Mouse (Mus musculus): Measurements from ENCODE around the gene Tyw5. TPM values are rescaled to one million over a fixed set of nuclear protein-coding genes. Genes with fewer than 3 reads are reported as not detected.

The Tyw5 gene
- total RNA-seq, 2 experiments from 2014 or later = 25.8 to 35.1 TPM

DNA sequence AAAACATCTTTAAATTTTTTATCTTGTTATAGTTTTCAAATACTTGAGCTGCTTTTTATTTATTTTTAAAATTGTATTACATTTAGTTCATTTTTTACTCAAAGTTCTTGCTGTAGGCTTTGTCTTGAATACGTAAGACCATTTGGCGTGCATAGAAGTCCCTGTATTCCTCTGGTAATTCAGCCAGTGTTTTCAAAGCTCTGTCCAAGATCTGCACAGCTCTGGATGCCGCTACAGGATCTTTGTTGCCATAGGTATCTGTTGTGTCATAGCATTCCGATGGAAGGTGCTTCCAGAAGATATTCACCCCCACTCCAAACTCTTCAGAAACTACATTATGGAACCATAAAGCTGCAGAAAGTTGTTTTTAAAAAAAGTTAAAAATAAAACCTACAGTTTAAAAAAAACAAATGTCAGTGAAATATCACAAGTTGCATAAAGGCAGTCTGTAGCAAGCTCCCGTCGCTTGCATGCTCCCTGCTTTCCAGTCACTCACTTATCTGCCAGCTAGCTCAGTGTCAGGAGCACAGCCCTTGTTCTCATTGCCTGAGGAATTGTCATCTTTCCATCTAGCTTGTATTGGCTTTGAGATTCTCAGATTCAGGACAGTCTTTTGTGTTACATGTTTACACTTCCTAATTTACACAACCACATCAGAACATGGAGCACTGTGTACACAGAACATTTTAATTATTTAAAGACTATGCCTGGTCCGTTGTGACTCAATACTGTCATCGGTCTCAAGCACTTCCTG, 18.3 kb downstream of the Tyw5 start:
- ATAC-seq (replicated peaks; ENCODE audit: poor library complexity) = no peak

DNA sequence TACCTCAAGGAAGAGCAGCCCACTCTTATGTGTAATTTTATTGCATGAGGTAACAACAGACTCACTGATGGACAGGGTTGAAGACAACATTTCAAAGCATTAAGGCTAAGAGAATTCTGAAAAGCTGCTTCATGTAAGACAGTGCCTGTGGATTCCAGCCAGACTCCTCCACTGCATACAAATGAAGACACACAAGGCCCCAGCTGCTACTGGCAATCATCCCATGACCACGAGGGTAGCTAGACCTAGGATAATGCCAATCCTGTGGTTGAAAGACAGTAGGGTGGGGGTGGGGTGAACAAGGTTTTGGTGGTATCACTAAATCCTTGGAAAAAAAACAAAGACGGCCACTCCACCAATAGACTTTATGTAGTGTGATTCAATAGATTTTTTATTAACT, 19.0 kb downstream of the Tyw5 start:
- ATAC-seq (replicated peaks; ENCODE audit: poor library complexity) = no peak

DNA sequence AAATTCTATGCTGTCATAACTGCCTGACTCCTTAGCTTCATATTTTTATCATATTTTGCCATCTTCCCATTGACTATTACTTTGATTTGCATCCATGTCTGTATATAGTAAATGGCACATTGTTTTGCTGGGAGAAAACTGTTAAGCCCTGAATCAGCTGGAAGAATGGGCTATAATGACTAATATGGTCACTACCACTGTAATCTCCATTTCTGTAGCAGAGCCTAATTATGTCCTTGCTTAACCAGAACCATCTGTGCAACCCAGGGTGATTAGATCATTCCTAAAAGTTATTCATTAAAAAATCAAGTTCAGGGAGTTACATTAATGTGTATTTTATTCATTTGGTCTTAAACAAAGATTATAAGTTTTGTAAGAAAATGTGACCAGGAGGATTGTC, 20.4 kb downstream of the Tyw5 start:
- ATAC-seq (replicated peaks; ENCODE audit: poor library complexity) = no peak

DNA sequence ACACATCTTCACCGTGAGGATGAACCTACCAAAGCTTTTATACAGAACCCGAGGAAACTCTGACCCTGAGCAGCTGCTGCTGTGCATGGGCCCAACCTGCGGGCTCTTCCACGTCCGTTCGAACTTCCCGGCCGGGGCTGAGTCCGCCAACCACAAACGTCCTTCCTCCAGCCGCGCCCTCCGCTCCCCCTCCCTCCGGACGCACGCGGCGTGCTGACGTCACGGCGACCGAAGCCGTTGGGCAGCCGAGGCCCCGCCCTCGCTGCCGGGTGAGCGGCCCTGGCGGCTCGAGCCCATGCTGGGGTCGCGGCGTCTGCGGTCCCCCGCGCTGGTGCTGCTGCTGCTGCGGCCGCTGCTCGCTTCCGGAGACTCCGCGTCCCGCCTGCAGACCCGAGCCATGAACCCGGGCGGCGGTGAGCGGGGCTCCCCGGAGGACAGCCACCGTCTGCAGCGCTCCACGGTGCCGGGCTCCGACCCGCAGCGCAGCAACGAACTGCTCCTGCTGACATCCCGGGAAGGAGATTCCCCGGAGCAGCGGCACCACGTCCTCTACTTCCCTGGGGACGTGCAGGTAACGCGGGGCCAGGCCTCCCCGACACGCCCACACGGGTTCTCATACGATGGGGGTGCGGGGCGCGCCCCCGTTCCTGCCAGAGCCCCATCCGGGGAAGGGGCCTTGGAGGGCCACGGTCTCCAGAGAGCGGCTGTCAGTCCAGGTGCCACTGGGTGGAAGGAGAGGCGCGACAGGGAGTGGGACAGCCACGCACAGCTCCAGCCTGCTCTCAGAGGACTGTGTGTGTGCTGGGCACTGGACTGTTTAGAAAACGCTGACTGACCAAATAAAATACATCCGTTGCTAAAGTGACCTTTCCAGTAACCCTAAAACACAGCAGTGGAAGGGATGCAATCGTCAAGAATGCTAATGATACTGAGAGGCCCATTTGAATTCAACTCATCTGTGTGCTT, 29.2 kb downstream of the Tyw5 start, which contains the start of gene 1700066M21Rik:
Gene 1700066M21Rik, plus strand, starts transcription at position 245 of the 966 bp plus-strand sequence.
- ATAC-seq (replicated peaks; ENCODE audit: poor library complexity) = peak; percentile 97

DNA sequence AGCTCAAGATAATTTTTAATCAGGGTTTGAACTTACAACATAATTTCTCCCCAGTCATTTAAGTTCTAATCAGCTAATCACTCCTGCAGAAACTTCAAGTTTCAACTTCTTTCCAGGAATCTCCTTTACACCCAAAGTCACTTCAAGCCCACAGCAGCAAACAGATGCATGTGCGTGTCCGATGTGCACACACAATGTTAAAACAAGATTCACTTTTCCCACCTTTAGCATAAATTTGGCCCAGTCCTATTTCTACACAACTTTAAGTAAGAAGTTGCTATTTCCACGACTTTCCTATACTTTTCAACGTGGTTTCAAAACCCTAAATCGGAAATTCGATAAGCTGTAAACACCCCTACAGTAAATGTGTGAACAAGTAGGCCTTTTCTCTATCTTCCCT, 30.1 kb downstream of the Tyw5 start:
- ATAC-seq (replicated peaks; ENCODE audit: poor library complexity) = peak; percentile 3; the same call in 1 of the 2 replicates

DNA sequence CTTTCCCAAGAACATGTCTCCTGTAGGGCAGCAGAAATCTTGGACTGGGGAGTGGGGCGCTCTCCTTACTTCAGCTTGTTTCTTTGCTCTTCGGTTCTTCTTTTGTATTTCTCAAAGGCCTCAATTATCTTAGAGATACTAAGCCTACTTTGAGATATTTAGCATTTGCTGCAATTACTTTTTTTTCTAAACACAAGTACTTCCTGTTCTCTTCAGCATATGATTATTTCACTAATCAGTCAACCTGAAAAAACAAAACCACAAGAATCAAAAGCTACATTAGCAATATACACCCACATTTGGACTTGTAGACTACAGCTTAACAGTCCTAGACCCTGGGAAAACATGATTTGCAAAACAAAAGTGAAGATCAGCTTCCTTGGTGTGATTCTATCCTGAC, 31.6 kb downstream of the Tyw5 start:
- ATAC-seq (replicated peaks; ENCODE audit: poor library complexity) = no peak

DNA sequence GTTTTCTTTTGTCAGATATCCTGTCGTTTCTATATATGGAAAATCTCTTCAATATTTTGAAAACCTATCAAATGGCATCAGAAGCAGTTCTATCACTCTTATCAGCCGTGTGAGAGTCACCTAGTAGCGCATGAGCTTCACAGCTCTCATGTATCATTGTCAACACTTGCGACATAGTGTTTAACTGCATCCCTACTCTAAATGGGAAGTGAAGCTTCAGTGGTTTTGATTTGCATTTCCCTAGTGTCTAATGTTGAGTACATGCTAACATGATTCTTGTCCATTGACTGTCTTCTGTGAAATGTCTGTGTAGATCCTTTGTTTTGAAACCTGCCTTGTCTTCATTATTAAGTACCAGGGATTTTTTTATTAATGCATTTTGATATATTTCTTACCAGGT, 36.5 kb downstream of the Tyw5 start:
- ATAC-seq (replicated peaks; ENCODE audit: poor library complexity) = peak; percentile 96

DNA sequence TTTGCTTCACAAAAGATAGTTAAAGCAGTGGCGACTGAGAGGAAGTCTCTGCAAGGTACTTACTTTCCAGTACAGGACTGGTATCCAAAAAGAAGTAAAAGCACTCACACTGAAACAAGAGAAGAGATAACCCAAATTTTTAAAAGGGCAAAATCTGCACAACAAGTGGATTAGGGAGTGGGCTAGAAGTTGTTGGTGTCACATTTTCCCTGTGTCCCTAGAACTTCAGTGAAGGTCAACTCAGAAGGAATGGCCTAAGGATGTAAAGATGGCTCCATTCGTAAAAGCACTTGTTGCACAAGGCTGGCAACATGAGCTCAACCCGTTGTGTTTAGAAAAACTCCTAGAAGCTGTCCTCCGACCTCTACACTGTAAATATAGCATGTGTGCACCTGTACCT, 37.8 kb downstream of the Tyw5 start:
- ATAC-seq (replicated peaks; ENCODE audit: poor library complexity) = no peak

DNA sequence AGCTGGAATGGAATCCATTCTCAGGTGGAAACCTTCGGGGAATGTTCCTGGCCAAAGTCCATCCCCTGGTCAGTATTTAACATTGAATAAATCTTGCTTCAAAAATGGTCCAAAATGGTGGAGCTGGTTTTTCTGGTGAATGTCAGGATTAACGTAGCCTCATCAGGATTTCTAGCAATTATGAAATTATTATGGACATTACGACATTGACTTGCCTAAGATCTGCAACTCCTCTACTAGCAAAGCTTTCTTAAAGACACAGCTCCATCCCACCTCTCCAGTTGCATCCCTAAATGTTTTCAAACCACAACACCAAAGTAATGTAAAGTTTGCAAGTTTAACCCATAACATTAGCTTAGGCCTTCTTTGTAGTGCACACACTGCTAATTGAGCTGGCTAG, 39.5 kb downstream of the Tyw5 start:
- ATAC-seq (replicated peaks; ENCODE audit: poor library complexity) = peak; percentile 57

DNA sequence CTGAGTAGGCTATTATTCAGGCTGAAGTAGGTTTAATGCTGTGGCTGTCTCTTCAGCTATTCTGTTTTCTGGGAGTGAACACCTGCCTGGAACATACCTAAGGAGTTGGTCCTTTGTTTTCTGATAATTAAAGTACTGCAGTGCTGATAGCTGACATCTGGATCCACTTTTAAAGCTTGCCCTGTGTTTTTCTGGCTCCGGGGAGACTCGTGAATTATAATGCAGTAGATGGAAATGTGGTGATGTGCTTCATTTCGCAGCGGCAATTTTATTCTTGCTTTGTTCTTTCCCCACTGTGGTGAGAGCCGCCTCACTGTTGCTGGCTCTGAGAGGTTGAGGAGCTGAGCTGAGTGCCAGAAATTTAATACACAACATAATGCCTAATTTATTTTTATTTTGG, 48.4 kb downstream of the Tyw5 start:
- ATAC-seq (replicated peaks; ENCODE audit: poor library complexity) = no peak

DNA sequence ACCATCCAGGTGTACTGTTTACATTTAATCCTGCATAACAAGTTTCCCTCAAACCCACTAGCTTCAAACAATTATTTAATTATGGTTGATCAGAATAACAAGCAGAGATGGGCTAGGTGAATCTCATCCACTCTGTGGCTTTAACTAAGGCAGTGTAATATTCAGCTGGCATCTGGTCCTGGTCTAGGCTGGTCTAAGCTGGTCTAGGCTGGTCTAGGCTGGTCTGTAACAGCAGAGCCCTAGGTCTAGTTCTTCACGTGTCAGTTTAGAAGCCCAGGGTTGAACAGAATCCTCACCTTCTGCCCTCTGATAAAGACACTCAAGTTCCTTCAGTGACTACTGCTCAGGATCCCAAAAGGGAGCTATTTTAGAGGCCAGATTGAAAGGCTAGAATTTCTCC, 55.0 kb downstream of the Tyw5 start:
- no peak for ATAC-seq (replicated peaks; ENCODE audit: poor library complexity)

DNA sequence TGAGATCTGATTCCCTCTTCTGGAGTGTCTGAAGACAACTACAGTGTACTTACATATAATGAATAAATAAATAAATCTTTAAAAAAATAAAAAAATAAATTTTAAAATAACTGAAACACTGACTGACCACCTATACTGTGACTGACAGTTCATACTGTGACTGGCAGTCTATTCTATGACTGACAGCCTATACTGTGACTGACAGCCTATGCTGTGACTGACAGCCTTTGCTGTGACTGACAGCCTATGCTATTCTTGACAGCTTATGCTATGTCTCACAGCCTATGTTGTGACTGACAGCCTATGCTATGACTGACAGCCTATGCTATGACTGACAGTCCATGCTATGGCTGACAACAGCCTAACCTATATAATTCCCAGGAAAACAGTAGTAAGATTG, 59.4 kb downstream of the Tyw5 start:
- ATAC-seq (replicated peaks; ENCODE audit: poor library complexity) = no peak

DNA sequence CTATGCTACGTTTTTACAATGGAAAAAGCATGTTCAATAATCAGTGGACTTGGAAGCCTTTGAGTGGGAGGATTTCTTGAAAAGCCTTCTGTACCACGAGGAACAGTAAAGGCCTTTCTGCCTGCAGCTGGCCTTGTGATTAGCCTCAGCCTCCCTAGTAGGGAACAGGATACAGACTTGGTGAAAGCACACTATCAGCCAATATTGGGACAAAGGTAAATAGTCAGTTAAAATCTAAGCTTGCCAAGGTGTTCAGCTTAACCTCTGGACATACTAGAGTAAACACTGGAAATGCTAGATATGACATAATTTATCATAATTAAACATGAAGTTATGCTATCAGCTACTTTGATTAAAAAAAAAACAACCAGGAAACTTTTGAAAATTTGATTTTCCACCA, 65.7 kb downstream of the Tyw5 start:
- no peak for ATAC-seq (replicated peaks; ENCODE audit: poor library complexity)

DNA sequence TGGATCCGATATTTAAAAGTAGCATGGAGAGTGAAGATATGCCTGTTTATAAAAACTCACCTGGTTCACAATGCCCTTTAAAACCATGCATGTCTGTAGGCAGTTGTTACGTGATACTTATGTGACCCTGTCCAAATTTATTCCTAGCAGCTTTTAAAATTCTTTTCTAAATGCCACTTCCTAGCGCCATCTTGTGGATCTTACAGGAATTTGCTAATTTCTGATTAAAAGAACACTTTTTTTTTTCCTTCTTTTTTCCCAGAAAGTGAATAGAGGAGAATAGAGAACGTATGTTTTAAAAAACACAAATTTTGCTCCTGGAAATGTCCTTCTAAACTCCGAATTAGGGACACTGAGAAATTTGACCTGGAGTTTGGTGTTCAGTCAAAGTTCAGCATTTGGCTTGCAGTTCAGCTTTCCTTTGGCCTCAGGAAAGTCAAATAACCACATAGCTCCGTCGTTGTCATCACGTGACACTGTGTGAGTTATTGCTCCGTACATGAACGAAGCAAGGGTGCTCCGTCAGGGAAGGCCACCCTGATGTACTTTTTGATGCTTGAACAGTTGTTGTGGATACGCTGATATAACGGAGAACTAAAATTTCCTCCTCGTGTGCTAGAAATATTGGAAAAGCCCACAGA, 67.6 kb downstream of the Tyw5 start:
- ATAC-seq (replicated peaks; ENCODE audit: poor library complexity) = peak; percentile 46; the same call in 1 of the 2 replicates

Other genes starting within 250 kb of the Tyw5 start
- gene 1700066M21Rik, start 29.5 kb downstream of the Tyw5 start, total RNA-seq (2015) = 16.6 and 19.3 TPM in 2 replicates
- gene 1700066M21Rik, start 29.5 kb downstream of the Tyw5 start, total RNA-seq (2017) = 18.1 TPM in 2 replicates
- gene Maip1, start 773 bp downstream of the Tyw5 start, total RNA-seq (2015) = 12.4 and 15.6 TPM in 2 replicates
- gene Maip1, start 773 bp downstream of the Tyw5 start, total RNA-seq (2017) = 10.0 and 10.8 TPM in 2 replicates